Mouse (Mus musculus): Measurements from ENCODE around the gene Sc5d. TPM values are rescaled to one million over a fixed set of nuclear protein-coding genes. Genes with fewer than 3 reads are reported as not detected.

Sc5d gene
- polyA plus RNA-seq, 1 experiment from 2014 or later: 32.6 TPM

GRCm38 (mm10) chr9:42277162-42277561, 13.1 kb upstream of the Sc5d start:
- DNase-seq (ENCODE audit: low read depth, low spot score) (no peak), ATAC-seq (no peak)
- in situ Hi-C loops (cut with MboI; ENCODE audit: low pct_unique_long_range_greater_than_20kb): no loop called here
- peaks cover 28% of the 10 kb centered on the region for H3K27me3 ChIP-seq
- no peak for TF ChIP-seq CTCF (IDR thresholded peaks at IDR 0.05)
- ChIA-PET POLR2A (no interaction called here), CTCF (no interaction called here)

GRCm38 (mm10) chr9:42275761-42276145, 11.7 kb upstream of the Sc5d start:
- CTCF ChIA-PET: no interaction called here
- POLR2A ChIA-PET: no interaction called here
- in situ Hi-C loops (cut with MboI; ENCODE audit: low pct_unique_long_range_greater_than_20kb): no loop called here
- peaks cover 18% of the 10 kb centered on the region for H3K27me3 ChIP-seq
- no peak for TF ChIP-seq CTCF (IDR thresholded peaks at IDR 0.05)
- no peak for ATAC-seq
- no peak for DNase-seq (ENCODE audit: low read depth, low spot score)

- peak; percentile 51 for TF ChIP-seq CTCF (IDR thresholded peaks at IDR 0.05)
- in situ Hi-C loops (cut with MboI; ENCODE audit: low pct_unique_long_range_greater_than_20kb): no loop called here
- CTCF ChIA-PET: interaction anchor here (0.9 kb wide), 2 partner anchors 35 to 279 kb away, joined by 3 to 6 read pairs; no protein-coding TSS in a partner anchor
- no peak for ATAC-seq
- DNase-seq (ENCODE audit: low read depth, low spot score): no peak
- POLR2A ChIA-PET: no interaction called here
- peaks cover 18% of the 10 kb centered on the region for H3K27me3 ChIP-seq
These were observed 11.1 kb upstream of the Sc5d start for GRCm38 (mm10) chr9:42275027-42275760.

- no peak for TF ChIP-seq CTCF (IDR thresholded peaks at IDR 0.05)
- POLR2A ChIA-PET: interaction anchor here (0.6 kb wide), 1 partner anchor 11 kb away, joined by 9 read pairs; no protein-coding TSS in a partner anchor
- ATAC-seq (no peak), DNase-seq (ENCODE audit: low read depth, low spot score) (no peak)
- CTCF ChIA-PET: no interaction called here
- in situ Hi-C loops (cut with MboI; ENCODE audit: low pct_unique_long_range_greater_than_20kb): no loop called here
- H3K27me3 ChIP-seq: peaks cover 12% of the 10 kb centered on the region
These were observed 9.7 kb upstream of the Sc5d start for GRCm38 (mm10) chr9:42273682-42274296.

- no peak for TF ChIP-seq CTCF (IDR thresholded peaks at IDR 0.05)
- in situ Hi-C loops (cut with MboI; ENCODE audit: low pct_unique_long_range_greater_than_20kb): no loop called here
- ChIA-PET POLR2A (interaction anchor here (0.6 kb wide), 1 partner anchor 11 kb away, joined by 9 read pairs; no protein-coding TSS in a partner anchor), CTCF (interaction anchor here (1.0 kb wide), 1 partner anchor 11 kb away, joined by 3 read pairs; no protein-coding TSS in a partner anchor)
- ATAC-seq (no peak), DNase-seq (ENCODE audit: low read depth, low spot score) (no peak)
- H3K27me3 ChIP-seq: peaks cover 12% of the 10 kb centered on the region
These were observed 9.1 kb upstream of the Sc5d start for GRCm38 (mm10) chr9:42273174-42273573.

GRCm38 (mm10) chr9:42272690-42273089, 8.6 kb upstream of the Sc5d start:
- ChIA-PET CTCF (interaction anchor here (1.0 kb wide), 1 partner anchor 12 kb away, joined by 3 read pairs; no protein-coding TSS in a partner anchor), POLR2A (interaction anchor here (0.7 kb wide), 1 partner anchor 103 kb away, joined by 3 read pairs; no protein-coding TSS in a partner anchor)
- H3K27me3 ChIP-seq: peaks cover 12% of the 10 kb centered on the region
- in situ Hi-C loops (cut with MboI; ENCODE audit: low pct_unique_long_range_greater_than_20kb): no loop called here
- DNase-seq (ENCODE audit: low read depth, low spot score) (no peak), ATAC-seq (peak; percentile 54)
- TF ChIP-seq CTCF (IDR thresholded peaks at IDR 0.05): no peak

- POLR2A ChIA-PET: no interaction called here
- in situ Hi-C loops (cut with MboI; ENCODE audit: low pct_unique_long_range_greater_than_20kb): no loop called here
- TF ChIP-seq CTCF (IDR thresholded peaks at IDR 0.05): no peak
These were observed 7.4 kb upstream of the Sc5d start for GRCm38 (mm10) chr9:42271456-42271855.

GRCm38 (mm10) chr9:42270617-42271016, 6.6 kb upstream of the Sc5d start:
- ChIA-PET CTCF (no interaction called here), POLR2A (no interaction called here)
- DNase-seq (ENCODE audit: low read depth, low spot score) (no peak), ATAC-seq (no peak)
- peaks cover under 1% of the 10 kb centered on the region for H3K27me3 ChIP-seq
- in situ Hi-C loops (cut with MboI; ENCODE audit: low pct_unique_long_range_greater_than_20kb): no loop called here
- TF ChIP-seq CTCF (IDR thresholded peaks at IDR 0.05): no peak

More at GRCm38 (mm10) chr9:42271456-42271855, 7.4 kb upstream of the Sc5d start:
- ATAC-seq (no peak), DNase-seq (ENCODE audit: low read depth, low spot score) (no peak)
- H3K27me3 ChIP-seq: peaks cover 6% of the 10 kb centered on the region
- CTCF ChIA-PET: interaction anchor here (1.3 kb wide), 1 partner anchor 283 kb away, joined by 3 read pairs; no protein-coding TSS in a partner anchor

- no peak for ATAC-seq
- no peaks in the 10 kb centered on the region for H3K27me3 ChIP-seq
- ChIA-PET POLR2A (no interaction called here), CTCF (no interaction called here)
- no peak for DNase-seq (ENCODE audit: low read depth, low spot score)
- no peak for TF ChIP-seq CTCF (IDR thresholded peaks at IDR 0.05)
- in situ Hi-C loops (cut with MboI; ENCODE audit: low pct_unique_long_range_greater_than_20kb): no loop called here
These were observed 6.0 kb upstream of the Sc5d start for GRCm38 (mm10) chr9:42270081-42270480.

GRCm38 (mm10) chr9:42268371-42268770, 4.3 kb upstream of the Sc5d start:
- ATAC-seq (no peak), DNase-seq (ENCODE audit: low read depth, low spot score) (no peak)
- CTCF ChIA-PET: no interaction called here
- in situ Hi-C loops (cut with MboI; ENCODE audit: low pct_unique_long_range_greater_than_20kb): no loop called here
- POLR2A ChIA-PET: no interaction called here
- TF ChIP-seq CTCF (IDR thresholded peaks at IDR 0.05): no peak
- no peaks in the 10 kb centered on the region for H3K27me3 ChIP-seq

GRCm38 (mm10) chr9:42265309-42265708, 1.3 kb upstream of the Sc5d start:
- TF ChIP-seq CTCF (IDR thresholded peaks at IDR 0.05): no peak
- DNase-seq (ENCODE audit: low read depth, low spot score): no peak
- H3K27me3 ChIP-seq: no peaks in the 10 kb centered on the region
- in situ Hi-C loops (cut with MboI; ENCODE audit: low pct_unique_long_range_greater_than_20kb): no loop called here
- CTCF ChIA-PET: no interaction called here
- ATAC-seq: no peak
- POLR2A ChIA-PET: no interaction called here
